Mouse (Mus musculus) MEL-GATA-1-ER (cell line): ENCODE data around the gene Omt2b.
"Not testable (repeated sequence)": the region's sequence is repeated elsewhere in the genome, so short reads cannot be mapped to it uniquely, and the experiment has no call there.

ENCODE experiments used
- DNase-seq: peaks from one replicate; pipeline ENCODE4 v3.0.0-alpha.2; 2012; ENCODE audit warnings: low read depth; ENCODE audit errors: extremely low read depth

The Omt2b gene

GRCm38 (mm10) chr9:78351504-78352220 is 24.3 kb downstream of the Omt2b start:
- DNase-seq, result no peak

DNA sequence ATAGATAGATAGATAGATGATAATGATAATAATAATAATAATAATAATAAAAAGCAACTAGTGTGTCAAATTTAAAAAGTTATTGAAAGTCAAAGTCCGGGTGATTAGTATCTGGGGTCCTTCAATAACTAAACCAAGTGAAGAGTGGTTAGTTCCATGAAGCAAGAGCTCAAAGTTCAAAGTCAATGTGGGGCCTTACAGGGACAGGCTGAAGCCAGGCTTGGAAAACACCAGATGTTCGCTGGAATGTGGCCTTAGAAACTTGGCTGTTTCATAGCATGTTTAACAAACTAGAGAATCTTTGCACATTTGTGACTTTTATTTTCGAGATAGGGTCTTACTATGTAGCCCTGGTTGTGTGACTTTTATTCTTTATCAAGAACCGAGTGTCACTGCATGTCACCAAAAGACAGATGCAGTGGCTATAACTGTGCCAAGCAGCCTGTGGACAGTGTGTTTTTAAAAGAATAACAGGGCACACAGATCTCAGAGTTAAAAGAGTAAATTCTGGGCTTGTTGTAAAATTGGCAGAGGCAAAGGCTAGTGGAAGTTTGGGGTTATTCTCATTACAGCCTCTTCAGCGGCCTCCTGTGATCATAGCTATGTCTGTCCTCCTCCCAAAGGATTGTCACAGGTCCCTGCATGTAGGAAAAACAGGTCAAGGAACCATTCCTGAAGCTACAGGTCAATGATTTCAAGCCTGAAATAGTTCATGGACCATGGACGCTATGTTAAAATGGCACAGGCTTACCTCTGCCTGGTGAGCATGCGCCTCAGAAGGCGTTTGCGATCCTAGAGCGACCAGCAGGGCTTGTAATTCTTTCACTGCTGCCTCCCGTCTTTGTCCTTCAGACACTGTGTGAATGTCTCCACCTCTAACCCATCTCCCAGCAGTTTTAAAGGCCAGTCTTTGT is 27.5 kb downstream of the Omt2b start:
- no peak for DNase-seq

DNA sequence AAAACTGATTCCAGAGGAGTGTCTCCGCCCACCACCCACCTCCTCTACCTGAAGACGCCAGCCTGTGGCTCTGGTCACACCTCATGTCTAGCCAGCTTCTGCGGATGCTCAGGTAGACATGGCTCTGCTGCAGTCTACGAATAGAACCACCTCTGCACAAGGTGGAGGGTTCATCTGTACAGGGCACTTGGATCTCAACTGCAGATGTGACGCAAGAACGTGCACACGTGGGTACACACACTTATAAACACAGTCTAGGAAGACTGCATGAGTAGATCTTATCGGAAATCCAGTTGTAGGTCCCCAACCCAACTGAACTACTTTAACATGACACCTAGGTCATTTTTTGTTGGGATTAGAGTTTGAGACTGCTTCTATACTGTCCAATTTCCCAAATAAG is 28.2 kb downstream of the Omt2b start, which contains the start of gene Gsta2:
Gene Gsta2 (minus strand): TSS at position 178 of the 400 bp plus-strand sequence.
- DNase-seq, result no peak

GRCm38 (mm10) chr9:78358053-78358452 is 30.7 kb downstream of the Omt2b start:
- DNase-seq, result peak; percentile 37

DNA sequence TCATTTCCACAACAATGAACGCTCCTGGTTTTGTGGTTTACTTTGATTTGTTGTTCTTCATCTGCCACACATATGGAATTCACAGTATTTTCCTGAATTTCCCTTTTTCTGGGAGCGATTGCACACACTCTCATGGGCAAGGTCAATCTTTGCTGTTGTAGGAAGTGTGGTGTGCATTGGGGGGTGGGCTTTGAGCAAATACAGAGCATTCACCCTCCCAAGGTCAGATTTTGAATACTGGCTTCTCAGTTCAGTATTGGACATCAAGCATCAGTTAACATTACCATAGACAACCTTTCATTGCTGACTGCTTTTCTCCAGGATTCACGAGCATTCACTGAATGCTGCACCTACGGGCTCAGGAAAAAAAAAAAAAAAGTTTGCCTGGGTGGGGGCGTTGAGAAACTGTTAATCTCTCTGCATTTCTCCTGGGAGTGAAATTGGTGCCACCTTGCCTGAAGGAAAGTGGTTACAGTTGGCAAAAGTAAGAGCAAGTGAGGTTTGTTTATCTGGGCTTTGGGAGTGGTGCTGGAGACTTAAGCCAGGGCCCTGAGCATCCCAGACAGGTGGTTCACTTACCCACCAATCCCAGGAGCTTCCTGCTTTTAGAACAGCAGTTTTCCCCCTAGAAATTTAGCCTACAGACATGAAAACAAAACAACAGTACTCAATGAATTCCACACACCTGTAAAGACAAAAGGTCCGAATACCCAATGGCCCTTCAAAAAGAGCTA is 32.5 kb downstream of the Omt2b start:
- DNase-seq, result no peak

GRCm38 (mm10) chr9:78360484-78360872 is 33.1 kb downstream of the Omt2b start:
- DNase-seq, result no peak

DNA sequence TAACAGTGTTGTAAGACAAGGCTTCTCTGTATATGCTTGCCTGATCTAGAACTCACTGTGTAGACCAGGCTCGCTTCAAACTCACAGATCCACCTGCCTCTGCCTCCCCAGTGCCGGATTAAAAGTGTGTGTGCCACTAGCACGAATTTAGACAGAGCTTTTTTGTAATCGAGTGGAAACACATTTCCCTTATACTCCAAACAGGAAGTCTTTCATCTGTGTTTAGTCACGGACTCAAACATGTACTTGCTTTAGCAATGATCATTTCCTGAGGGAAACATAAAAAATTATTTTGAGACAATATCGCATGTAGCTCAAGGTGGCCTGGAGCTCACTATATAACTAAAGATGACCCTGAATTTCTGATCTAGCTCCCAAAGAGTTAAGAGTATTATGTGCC is 36.0 kb downstream of the Omt2b start:
- no peak for DNase-seq

DNA sequence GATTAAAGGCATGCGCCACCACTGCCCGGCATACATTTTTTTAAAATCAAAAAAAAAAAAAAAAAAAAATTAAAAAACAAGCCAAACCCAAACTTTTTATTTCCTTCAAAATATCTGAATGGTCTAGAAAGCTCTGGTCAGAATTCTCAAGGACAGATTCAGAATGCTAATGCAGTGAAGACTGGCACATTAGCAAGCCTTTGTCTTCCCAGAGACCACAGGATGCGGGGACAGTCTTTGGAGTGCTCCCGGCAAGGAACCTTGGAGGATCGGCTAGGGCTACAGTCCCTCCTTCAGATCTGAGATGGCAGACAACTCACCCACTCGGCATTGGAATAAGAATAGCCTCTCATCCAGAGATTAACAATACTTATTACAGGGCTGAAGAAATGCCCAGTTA is 37.3 kb downstream of the Omt2b start:
- DNase-seq, result no peak

DNA sequence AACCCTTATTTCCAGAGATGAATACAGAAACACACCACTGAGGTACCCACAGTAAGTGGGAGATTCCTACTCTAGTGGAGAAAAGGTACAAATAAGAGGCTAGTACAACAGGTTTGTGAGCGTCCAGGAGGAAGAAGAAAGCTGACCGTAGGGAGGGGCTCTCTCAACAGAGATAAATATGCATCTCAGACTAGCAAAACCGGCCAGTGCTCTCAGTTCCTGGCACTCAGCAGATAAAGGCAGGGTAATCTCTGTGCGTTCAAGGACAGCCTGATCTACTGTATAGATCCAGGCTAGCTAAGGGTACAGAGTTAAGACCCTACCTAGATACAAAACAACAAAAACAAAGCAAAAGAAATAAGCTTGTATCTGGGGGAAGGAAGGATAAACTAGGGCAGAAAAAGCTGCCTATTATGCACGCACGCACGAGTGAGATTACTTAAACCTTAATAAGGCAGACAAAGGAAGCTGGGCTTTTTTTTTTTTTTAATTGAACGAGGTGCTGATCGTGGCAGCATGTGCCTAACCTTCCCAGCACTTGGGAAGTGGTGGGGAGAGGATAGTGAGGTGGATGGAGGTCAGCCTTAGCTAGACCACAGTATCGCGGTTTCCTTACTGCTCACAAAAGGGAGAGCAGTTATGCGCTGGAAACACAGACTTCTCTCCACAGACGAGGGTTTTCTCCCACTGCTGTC is 38.6 kb downstream of the Omt2b start:
- no peak for DNase-seq

DNA sequence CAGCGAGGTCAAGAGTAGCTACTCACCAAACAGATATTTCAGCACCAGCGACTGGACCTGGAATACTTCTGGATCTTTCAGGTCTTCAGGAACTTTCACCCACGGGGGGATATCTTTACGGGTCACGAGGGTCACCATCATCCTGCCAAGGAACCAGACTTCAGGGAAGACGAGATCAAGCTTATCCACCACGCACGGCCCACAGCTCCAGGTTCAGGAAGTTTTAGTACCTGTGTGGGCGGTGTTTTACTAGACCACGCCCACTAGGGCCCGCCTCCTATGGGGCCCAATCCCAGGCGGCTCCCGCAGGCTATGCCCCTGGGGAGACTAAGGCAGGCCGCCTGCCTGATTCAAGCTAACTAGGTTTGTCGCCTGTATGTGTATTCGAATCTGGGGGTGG is 40.6 kb downstream of the Omt2b start, which contains the start of gene Dppa5a:
Gene Dppa5a (minus strand): TSS at position 219 of the 400 bp plus-strand sequence.
- DNase-seq, result not testable (repeated sequence)

GRCm38 (mm10) chr9:78368671-78369293 is 41.4 kb downstream of the Omt2b start:
- no peak for DNase-seq

DNA sequence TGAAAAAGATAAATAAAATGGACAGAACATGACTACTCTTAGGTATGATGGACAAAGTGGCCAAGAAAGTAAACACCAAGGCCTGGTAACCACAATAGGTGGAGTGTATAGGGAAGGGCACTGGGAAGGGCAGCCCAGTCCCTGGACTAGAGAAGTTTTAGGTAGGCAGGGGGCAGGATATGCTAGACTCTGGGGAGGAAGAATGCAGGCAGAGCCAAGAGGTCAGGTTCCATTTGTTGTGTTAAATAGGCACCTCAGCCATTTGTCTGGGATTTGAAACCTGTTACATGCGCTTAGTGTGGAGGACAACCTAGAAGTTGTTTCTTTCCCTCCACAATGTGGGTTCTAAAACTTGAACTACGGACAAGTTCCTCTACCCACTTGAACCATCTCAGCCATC is 42.0 kb downstream of the Omt2b start:
- no peak for DNase-seq

GRCm38 (mm10) chr9:78369786-78370185 is 42.4 kb downstream of the Omt2b start:
- DNase-seq, result no peak

GRCm38 (mm10) chr9:78371441-78371840 is 44.1 kb downstream of the Omt2b start:
- no peak for DNase-seq

DNA sequence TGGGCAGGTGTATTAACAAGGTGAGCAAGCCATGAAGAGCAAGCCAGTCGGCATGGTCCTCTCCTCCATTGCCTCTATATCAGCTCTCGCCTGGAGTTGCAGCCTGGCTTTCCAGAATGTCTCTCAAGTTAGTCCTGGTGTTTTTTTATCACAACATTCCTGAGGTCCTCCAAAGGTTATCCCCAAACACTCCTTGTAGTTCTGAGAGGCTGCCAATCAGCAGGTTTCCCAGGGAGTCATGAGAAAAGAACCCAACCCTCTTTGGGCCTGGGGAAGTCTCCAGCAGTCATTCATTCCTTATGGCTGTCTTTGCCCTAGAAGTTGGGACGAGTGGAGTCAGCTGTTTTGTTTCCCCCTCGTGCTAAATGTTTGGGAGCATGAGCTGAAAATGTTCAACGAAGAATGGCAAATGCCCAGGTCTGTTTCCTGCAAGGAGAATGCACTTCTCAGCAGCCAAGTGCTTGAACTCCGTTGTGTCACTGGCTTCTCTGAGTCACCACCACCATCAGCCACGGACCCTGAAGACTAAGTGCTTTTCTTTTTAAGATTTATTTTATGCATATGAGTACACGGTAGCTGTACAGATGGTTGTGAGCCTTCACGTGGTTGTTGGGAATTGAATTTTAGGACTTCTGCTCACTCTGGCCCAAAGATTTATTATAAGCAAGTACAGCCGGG is 45.6 kb downstream of the Omt2b start:
- DNase-seq, result no peak

DNA sequence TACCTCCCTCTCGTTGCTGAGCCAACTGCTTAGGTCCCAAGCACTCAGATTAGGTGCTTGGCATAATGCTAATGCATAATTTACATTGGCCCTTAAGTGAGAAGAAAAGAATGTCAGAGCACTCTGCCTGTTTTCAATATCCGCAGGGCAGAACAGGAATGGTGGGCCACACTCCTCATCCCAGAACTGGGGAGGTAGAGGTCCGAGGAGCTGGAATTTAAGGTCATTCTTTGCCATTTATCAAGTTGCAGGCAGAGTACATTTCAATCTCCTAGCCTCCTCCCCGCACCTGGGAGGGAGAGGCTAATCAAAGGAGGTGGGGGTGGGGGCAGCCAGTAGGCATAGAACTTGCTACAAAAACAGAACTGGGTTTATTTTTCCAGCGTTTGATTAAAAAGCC is 47.0 kb downstream of the Omt2b start:
- DNase-seq, result no peak

DNA sequence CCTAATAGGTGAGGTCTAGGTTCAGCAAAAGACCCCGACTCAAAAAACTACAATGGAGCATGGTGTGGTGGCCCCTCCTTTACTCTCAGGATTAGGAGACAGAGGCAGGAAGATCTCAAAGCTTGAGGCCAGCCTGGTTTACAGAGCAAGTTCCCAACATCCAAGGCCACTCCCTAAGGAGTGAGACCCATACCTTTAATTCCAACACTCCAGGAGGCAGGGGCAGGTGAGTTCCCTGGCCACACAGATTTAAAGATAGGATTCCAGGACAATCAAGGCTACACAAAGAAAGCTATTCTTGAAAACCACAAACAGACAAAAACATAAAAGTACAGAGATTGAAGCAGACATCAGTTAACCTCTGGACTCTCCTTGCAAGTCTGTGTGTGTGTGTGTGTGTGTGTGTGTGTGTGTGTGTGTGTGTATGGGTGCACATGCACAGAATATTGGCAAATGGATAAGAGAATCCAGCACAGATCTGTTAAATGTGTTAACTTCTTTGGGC is 47.5 kb downstream of the Omt2b start:
- no peak for DNase-seq

DNA sequence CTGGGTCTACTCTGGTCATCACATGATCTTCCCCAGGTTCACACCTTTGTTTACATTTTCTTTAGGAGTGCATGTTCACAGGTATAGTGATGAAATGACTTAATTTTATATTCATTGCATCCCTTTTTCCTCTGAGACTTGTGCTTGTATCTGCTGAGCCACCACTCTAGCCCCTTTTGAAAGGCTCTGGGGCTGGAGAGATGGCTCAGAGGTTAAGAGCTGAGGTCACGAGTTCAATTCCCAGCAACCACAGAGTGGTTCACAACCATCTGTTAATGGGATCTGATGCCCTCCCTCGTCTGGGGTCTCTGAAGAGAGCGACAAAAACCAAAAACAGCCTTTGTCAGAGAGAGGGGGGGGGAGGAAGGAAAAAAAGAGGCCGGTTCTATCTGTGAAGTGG is 48.1 kb downstream of the Omt2b start:
- no peak for DNase-seq

- DNase-seq, result no peak
Observed at GRCm38 (mm10) chr9:78377546-78377945, 50.2 kb downstream of the Omt2b start.
